Mouse (Mus musculus) ovary, adult 18-20 months (tissue): ENCODE results near the gene Olfr1467.

Experiments
- DNase-seq: peaks from one replicate; pipeline ENCODE4 v3.0.0; 2022; ENCODE audit warnings: low spot score, mixed read lengths

The Olfr1467 gene

DNA sequence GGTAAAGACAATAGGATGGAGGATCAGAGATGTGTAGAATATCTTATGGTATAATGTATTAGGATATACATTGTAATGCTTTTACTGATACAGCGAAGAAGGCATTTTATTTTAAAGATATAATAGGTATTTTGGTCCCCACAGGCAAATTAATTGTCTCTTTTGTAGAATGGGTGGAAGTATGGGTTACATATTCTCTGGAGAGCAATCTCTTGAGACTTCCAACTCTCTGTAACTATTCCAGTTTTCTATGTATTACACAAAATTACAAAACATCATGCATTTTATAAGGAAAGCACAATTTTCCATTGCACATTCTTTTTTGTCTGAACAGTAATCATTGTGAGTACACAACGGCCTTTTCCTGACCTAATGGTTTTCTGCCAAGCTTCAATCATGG is at the start of gene Olfr1467:
Gene Olfr1467, plus strand, starts transcription at position 301 of the 400 bp plus-strand sequence.
- DNase-seq, result no peak

DNA sequence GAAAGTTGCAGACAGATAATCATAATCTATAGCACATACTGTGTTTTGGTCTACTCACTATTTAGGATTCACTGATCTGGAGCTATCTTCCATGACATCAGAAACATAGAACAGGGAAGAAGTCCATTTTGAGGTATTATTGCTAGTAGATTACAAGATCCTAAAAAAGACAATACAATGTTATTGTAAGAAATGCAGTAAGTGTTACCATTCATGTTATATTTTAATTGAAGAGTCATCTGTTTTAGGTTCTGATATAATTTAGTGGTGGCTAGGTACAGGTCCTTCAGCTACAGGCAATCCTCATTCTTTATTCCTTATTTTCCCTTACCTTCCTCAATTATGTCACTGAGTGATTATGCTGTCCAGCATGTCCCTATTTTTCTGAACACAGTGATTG is 46.6 kb upstream of the Olfr1467 start, which contains the start of gene Olfr1465:
Gene Olfr1465, minus strand, starts transcription at position 101 of the 400 bp plus-strand sequence.
- no peak for DNase-seq

DNA sequence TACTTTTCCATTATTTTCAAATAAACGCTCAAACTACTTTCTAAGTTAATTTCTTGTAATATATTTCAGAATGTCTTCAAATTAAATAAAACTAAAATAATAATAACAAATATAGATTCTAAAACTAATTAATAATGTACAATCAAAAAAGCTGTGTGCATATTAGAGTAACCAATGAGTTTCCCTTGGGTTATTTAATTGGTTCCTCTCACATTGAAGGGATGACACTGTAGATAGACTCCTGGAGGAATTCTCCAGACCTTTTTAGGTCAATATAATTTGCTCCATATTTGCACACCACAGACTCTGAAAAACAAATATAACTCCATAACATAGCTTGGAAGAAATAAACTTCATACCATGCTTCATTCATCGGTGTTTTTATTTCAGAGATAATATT is 23.5 kb upstream of the Olfr1467 start, which contains the start of gene Olfr1466:
Gene Olfr1466, plus strand, starts transcription at position 301 of the 400 bp plus-strand sequence.
- DNase-seq, result no peak

DNA sequence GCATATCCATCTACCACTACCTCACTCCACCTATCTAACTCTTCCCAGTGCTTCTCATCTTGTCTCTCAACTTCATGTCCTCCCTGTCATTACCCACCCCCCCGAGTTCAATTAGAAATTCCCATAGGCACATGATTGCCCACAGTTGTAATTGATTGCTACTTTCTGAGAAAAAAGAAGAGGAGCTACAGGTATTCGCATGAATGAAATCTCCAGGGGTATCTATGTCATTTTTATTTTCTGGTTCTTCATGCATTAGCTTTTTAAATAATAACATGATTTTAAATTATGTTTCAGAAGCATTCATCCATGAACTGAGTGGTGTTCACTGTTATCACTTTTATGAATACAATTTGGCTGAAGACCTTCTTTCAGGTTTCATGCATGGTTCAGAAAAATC is 45.5 kb downstream of the Olfr1467 start, which contains the start of gene Olfr1469:
Gene Olfr1469, plus strand, starts transcription at position 301 of the 400 bp plus-strand sequence.
- DNase-seq, result no peak
